Mouse (Mus musculus) left cerebral cortex, adult 8-10 months (tissue): ENCODE measurements at regions not wholly inside any gene's neighbourhood (a gene's known extent, or its start where the extent isn't known, plus 50 kb on each side); places are given as distances from the start of the nearest gene placed in this dataset.
"Not testable (repeated sequence)": the region's sequence is repeated elsewhere in the genome, so short reads cannot be mapped to it uniquely, and the experiment has no call there.

Experiments
- DNase-seq, 2 experiments: peaks; one replicate each; pipeline ENCODE4 v3.0.0; 2022; ENCODE audit warnings: low spot score in 2 of 2

GRCm38 (mm10) chr11:91524019-91524418 is 53.3 kb downstream of the Kif2b start:
- no peak for DNase-seq

GRCm38 (mm10) chr11:91479236-91479635 is 98.1 kb downstream of the Kif2b start:
- DNase-seq: no peak

- no peak for DNase-seq
Measured at GRCm38 (mm10) chr11:91463578-91464401, 113.6 kb downstream of the Kif2b start.

DNA sequence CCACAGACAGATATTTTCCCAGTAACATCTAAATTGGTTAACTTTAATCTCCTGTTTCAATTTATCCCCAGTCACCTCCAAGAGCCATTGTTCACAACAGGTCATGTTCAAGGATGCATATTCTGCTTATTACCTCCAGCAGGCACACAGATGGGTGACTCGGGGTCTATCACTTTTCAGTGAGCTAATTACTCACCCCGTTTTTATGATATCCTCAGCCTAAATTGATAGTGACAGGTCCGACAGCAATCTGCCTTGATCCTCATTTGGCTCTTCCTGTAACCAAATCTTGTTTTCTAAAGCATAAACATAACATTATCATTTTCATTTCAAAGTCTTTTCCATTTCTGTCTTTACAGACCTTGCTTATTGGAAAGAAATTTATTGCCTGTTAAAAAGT is 115.4 kb downstream of the Kif2b start:
- no peak for DNase-seq

DNA sequence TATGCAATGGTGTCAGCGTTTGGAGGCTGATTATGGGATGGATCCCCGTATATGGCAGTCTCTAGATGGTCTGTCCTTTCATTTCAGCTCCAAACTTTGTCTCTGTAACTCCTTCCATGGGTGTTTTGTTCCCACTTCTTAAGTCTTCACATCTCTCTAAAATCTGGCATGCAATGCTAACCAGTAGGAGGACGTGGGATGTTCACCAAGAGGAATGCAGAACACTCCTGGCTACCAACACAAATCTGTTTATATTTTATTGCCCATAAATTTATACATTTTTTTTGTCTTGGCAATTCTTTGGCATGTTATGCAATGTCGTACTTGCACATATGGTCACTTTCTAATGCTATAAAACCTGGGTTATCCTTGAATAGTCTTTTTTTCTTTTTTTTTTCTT is 135.0 kb downstream of the Kif2b start:
- peak in 1 of 2 experiments; percentile 54 for DNase-seq

DNA sequence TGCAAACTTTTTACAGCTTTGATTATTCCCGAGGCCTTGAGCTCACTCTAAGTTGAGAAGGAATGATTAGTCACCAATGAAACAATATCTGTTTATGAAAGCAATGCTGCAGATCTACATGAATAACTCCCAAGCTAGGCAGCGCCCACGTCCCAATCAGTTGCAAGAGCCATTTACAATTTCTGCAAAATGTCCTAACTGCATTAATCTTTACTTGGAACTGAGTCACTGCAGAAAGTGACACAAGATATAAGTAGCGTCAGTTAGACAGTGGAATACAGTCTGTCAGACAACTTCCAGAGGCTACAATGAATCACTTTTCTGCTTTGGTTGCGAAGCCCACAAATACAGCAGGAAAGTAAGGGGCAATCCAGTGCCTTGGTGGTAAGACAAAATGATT is 145.2 kb downstream of the Kif2b start:
- no peak for DNase-seq

DNA sequence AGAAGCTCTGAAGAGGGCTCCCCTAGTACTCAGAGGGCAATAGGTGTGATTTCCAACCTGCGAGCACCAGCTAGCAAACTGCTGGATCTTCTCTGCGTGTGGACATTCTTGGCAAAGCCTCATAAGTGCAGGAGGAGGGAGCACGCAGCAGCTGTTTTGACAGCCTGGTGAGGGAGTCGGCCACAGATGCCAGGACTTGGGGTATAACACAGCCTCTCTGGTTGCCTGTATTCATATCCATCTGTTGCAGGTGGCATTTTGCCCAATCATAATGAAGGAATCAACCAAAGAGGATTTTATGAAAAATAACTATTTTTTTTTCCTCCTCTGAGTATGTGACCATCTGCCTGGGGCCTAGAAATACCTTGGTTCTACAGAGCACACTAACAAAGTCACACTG is 150.6 kb downstream of the Kif2b start:
- DNase-seq: peak; percentile 44 to 84

GRCm38 (mm10) chr11:91387172-91387571 is 190.2 kb downstream of the Kif2b start:
- no peak for DNase-seq

- DNase-seq: no peak
Measured at GRCm38 (mm10) chr11:91357029-91357428, 220.3 kb downstream of the Kif2b start.

DNA sequence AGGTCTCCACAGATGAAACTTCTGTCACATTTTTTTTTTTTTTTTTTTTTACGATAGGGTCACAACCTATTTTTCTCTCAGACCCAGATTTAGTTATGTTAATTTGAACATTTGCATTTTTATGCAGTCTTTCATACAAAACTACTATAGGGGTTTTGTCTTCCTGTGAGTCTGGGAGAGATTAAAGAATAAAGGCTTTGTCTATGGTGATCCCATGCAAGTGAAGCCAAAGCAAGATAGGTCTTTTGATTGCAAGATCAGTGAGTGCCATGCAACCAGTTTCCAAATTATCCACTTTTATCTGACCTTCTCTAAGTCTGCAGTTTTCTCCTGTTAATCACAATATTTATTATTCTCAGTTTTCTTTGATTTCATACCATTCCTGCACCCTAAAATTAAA is 234.7 kb downstream of the Kif2b start:
- DNase-seq: no peak

GRCm38 (mm10) chr11:91333056-91333455 is 244.3 kb downstream of the Kif2b start:
- peak in 1 of 2 experiments; percentile 5 for DNase-seq

- no peak for DNase-seq
Measured at GRCm38 (mm10) chr11:91327543-91327942, 249.8 kb downstream of the Kif2b start.

- no peak for DNase-seq
Measured at GRCm38 (mm10) chr11:91310212-91310742, 267.1 kb downstream of the Kif2b start.

DNA sequence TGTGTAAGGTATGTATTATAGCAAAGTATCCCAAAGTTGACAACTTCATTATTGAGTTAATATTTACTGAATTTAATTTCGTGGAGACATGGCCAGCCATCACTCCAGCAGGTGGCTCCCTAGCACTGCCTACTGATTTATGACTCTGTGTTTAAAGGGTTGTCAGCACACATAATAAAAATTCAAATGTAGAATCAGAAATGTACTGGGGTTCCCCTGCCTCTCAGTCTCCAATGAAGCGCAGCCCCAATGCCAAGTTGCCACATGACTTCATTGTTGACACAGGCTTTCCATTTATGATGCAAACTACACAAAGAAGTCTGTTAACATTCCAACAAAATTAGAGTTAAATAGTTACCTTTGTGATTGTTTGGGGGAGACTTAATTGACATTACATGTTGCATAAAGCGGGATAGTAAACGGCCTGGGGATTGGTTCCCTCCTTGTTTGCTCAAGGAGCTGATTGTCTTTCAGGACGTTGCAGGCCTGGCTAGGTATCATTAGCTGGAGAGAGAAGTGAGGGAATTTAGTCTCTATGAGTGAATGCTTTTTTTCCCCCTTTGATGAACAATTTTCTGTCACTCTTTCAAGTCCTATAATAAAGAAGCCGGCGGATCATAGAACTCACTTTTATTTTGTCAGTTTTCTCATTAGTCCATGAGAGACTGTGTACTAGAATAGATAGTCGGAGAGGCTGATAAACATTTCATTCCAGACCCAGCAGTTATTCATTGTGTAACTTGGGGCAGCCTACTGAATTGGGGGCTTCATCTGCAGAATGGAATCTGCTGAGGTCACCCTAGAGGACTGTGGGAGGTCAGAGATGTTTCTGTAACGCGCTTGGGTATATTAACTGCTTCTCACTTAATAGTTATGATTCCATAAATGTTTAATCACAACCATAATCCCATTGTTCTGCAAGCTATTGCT is 287.9 kb downstream of the Kif2b start:
- peak; percentile 8 to 25 for DNase-seq

- DNase-seq: no peak
Measured at GRCm38 (mm10) chr11:91286376-91286775, 291.0 kb downstream of the Kif2b start.

DNA sequence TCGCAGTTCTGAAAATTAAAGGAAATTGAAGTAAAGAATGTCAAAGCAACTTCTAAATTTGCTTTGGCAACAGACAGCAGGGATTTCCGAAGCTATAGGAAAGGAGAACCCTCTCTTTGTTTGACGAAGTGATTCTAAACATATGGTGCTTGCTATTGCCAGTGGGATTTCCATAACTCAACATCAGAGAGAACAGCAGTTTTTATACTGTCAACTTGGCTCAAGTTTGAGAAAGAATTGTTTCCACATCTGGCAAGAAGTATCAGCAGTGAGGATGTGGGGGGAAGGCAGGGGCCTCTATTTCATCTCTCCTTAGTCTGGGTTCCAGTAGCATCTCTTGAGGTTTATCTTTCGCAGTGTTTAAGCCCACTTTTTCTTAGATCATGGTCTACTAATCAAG is 315.1 kb downstream of the Kif2b start:
- no peak for DNase-seq

- not testable (repeated sequence) for DNase-seq
Measured at GRCm38 (mm10) chr11:91242061-91242460, 335.3 kb downstream of the Kif2b start.

DNA sequence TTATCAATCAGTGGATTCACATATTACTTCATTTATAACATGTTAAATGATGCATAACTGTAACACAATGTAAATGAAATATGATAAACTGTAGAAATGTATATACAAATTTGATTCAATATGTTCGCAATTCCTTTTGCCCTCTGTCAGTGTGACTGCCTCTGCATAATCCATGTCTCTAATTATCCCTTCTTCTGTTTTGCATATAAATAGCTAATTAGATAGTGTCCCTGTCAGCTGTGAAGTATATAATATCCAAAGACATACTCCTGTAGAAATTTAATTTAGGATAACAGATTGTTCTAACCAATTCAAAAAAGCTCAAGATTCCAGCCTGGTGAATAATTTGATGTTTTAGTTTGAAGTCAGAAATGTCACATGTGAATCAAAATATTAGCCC is 361.2 kb downstream of the Kif2b start:
- DNase-seq: no peak

DNA sequence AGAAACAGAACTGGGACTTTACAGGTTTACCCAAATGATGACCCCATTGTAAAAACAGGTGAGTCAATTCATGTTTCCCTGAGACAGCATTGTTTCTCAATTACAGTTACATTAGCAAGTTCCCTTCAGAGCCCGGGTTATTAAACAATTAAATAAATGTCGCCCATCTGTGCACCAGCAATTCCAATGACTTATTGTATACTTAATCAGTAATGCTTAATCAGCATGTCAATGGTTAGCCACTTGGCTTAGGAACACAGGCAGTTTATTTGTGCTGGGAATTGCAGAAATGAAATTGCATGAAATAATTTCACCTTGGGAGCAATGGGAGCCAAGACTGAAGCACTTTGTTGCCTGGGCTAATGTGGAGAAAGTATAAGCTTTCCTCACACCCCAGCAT is 364.3 kb downstream of the Kif2b start:
- DNase-seq: no peak

DNA sequence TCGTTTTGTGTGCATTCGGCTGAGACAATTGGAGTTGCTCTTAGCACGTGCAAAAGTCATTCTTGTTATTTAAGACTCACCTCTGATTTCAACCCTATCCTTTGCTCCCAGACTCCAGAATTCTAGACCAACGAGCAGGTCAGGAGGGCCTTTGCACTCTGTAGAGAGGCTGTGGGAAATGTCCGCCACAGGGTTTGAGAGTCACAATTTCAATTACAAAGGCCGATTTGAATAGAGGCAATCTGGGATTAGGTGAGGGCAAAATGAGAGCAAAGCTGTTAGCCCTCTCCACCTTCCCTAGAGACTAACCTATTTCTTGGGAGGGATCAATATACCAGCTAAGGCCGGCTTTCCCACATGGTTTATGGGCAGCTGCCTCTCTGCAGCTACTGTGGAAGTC is 370.9 kb downstream of the Kif2b start:
- no peak for DNase-seq

GRCm38 (mm10) chr11:91204416-91204815 is 372.9 kb downstream of the Kif2b start:
- DNase-seq: no peak

DNA sequence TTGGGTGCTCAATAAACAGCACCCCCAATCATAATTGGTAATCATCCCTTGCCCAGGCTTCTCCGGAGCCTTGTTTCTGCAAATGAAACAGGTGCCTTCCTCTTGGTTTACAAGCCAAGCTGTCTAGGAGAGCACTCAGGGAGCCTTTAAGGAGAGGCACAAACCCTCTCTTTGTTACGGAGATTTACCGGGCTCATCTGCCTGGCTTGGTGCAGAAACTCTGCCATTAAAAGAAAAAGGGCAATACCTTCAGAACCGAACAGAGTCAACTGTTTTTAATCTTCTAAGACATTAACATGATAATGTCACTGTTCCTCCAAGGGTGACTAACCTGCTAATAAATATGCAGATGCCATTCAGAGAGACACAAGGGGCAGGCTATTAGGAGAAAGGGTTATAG is 380.5 kb downstream of the Kif2b start:
- no peak for DNase-seq
